Mouse (Mus musculus): ENCODE results near the gene Adamtsl1. TPM values are rescaled to one million over a fixed set of nuclear protein-coding genes. Genes with fewer than 3 reads are reported as not detected.

The Adamtsl1 gene
- polyA plus RNA-seq, 1 experiment from 2014 or later: 3.1 TPM

GRCm38 (mm10) chr4:86045448-86045847 lies 531.5 kb downstream of the Adamtsl1 start:
- H3K9me3 ChIP-seq (ENCODE audit: control insufficient read depth): no peaks in the 10 kb centered on the region
- ATAC-seq: no peak
- 89% methylated on average over 6 of the region's 6 CpGs for WGBS

GRCm38 (mm10) chr4:86045876-86046275 lies 531.9 kb downstream of the Adamtsl1 start:
- no peaks in the 10 kb centered on the region for H3K36me3 ChIP-seq (ENCODE audit: control insufficient read depth, insufficient read depth)
- no peak overlapping the region for H3K9ac ChIP-seq (ENCODE audit: low read depth, low read length)
- no peaks in the 10 kb centered on the region for H3K27me3 ChIP-seq (replicated peaks; ENCODE audit: control insufficient read depth, insufficient read depth, low read length)
- H3K4me2 ChIP-seq (replicated peaks; ENCODE audit: low read depth): no peak overlapping the region
- H3K4me3 ChIP-seq (ENCODE audit: low read depth, low read length): no peak overlapping the region
- H3K4me1 ChIP-seq (replicated peaks; ENCODE audit: control insufficient read depth, insufficient read depth, low read length): no peaks in the 10 kb centered on the region
- H3K27ac ChIP-seq (ENCODE audit: low read depth, low read length): no peak overlapping the region
- H3K9me3 ChIP-seq (ENCODE audit: control insufficient read depth): no peaks in the 10 kb centered on the region
- no peak for TF ChIP-seq CTCF (IDR thresholded peaks at IDR 0.05; ENCODE audit: low read depth)
- 75% methylated on average over 6 of the region's 6 CpGs for WGBS
- ATAC-seq: no peak

More at GRCm38 (mm10) chr4:86045448-86045847, 531.5 kb downstream of the Adamtsl1 start:
- TF ChIP-seq CTCF (IDR thresholded peaks at IDR 0.05; ENCODE audit: low read depth): no peak
- no peak overlapping the region for H3K27ac ChIP-seq (ENCODE audit: low read depth, low read length)
- no peak overlapping the region for H3K4me3 ChIP-seq (ENCODE audit: low read depth, low read length)
- H3K36me3 ChIP-seq (ENCODE audit: control insufficient read depth, insufficient read depth): no peaks in the 10 kb centered on the region
- H3K9ac ChIP-seq (ENCODE audit: low read depth, low read length): no peak overlapping the region
- no peak overlapping the region for H3K4me2 ChIP-seq (replicated peaks; ENCODE audit: low read depth)
- no peaks in the 10 kb centered on the region for H3K27me3 ChIP-seq (replicated peaks; ENCODE audit: control insufficient read depth, insufficient read depth, low read length)
- no peaks in the 10 kb centered on the region for H3K4me1 ChIP-seq (replicated peaks; ENCODE audit: control insufficient read depth, insufficient read depth, low read length)

GRCm38 (mm10) chr4:86046881-86047280 lies 532.9 kb downstream of the Adamtsl1 start:
- no peak for TF ChIP-seq CTCF (IDR thresholded peaks at IDR 0.05; ENCODE audit: low read depth)
- no peak overlapping the region for H3K4me2 ChIP-seq (replicated peaks; ENCODE audit: low read depth)
- no peaks in the 10 kb centered on the region for H3K4me1 ChIP-seq (replicated peaks; ENCODE audit: control insufficient read depth, insufficient read depth, low read length)
- H3K4me3 ChIP-seq (ENCODE audit: low read depth, low read length): no peak overlapping the region
- 79% methylated on average over 1 of the region's 1 CpGs for WGBS
- no peak overlapping the region for H3K9ac ChIP-seq (ENCODE audit: low read depth, low read length)
- ATAC-seq: no peak
- no peak overlapping the region for H3K27ac ChIP-seq (ENCODE audit: low read depth, low read length)
- H3K27me3 ChIP-seq (replicated peaks; ENCODE audit: control insufficient read depth, insufficient read depth, low read length): no peaks in the 10 kb centered on the region
- no peaks in the 10 kb centered on the region for H3K9me3 ChIP-seq (ENCODE audit: control insufficient read depth)
- no peaks in the 10 kb centered on the region for H3K36me3 ChIP-seq (ENCODE audit: control insufficient read depth, insufficient read depth)

- H3K4me1 ChIP-seq (replicated peaks; ENCODE audit: control insufficient read depth, insufficient read depth, low read length): no peaks in the 10 kb centered on the region
- H3K27me3 ChIP-seq (replicated peaks; ENCODE audit: control insufficient read depth, insufficient read depth, low read length): no peaks in the 10 kb centered on the region
- H3K4me3 ChIP-seq (ENCODE audit: low read depth, low read length): peak overlapping the region; percentile 34
- no peaks in the 10 kb centered on the region for H3K9me3 ChIP-seq (ENCODE audit: control insufficient read depth)
- no peaks in the 10 kb centered on the region for H3K36me3 ChIP-seq (ENCODE audit: control insufficient read depth, insufficient read depth)
- no peak overlapping the region for H3K27ac ChIP-seq (ENCODE audit: low read depth, low read length)
- no peak for TF ChIP-seq CTCF (IDR thresholded peaks at IDR 0.05; ENCODE audit: low read depth)
- 2% methylated on average over 20 of the region's 20 CpGs for WGBS
- H3K9ac ChIP-seq (ENCODE audit: low read depth, low read length): no peak overlapping the region
- ATAC-seq: no peak
- H3K4me2 ChIP-seq (replicated peaks; ENCODE audit: low read depth): peak overlapping the region; percentile 60
Observed at GRCm38 (mm10) chr4:86053487-86054237, 539.7 kb downstream of the Adamtsl1 start.

DNA sequence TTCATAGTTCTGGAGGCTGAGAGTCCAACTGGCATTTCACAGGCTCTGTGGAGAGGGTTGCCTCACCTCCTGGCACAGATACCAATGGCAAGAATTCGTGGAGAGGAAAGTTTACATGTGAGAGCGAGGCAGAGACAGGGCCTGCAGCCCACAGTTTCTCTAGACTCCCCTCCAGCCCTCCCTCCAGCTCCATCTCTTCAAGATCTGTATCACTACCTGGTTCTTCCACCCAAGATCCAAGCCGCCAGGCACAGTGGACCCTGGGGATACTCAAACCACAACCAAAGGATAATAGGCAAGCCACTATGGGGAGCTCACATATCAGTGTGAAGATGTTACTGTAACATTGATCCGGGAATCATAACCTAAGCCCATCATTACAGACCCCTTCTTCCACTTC lies 546.6 kb downstream of the Adamtsl1 start:
- H3K27ac ChIP-seq (ENCODE audit: low read depth, low read length): no peak overlapping the region
- H3K36me3 ChIP-seq (ENCODE audit: control insufficient read depth, insufficient read depth): no peaks in the 10 kb centered on the region
- TF ChIP-seq CTCF (IDR thresholded peaks at IDR 0.05; ENCODE audit: low read depth): no peak
- 78% methylated on average over 4 of the region's 4 CpGs for WGBS
- H3K4me1 ChIP-seq (replicated peaks; ENCODE audit: control insufficient read depth, insufficient read depth, low read length): no peaks in the 10 kb centered on the region
- H3K9me3 ChIP-seq (ENCODE audit: control insufficient read depth): no peaks in the 10 kb centered on the region
- no peak overlapping the region for H3K9ac ChIP-seq (ENCODE audit: low read depth, low read length)
- H3K4me2 ChIP-seq (replicated peaks; ENCODE audit: low read depth): no peak overlapping the region
- H3K4me3 ChIP-seq (ENCODE audit: low read depth, low read length): no peak overlapping the region
- no peaks in the 10 kb centered on the region for H3K27me3 ChIP-seq (replicated peaks; ENCODE audit: control insufficient read depth, insufficient read depth, low read length)
- no peak for ATAC-seq

GRCm38 (mm10) chr4:86068376-86068775 lies 554.4 kb downstream of the Adamtsl1 start:
- Histone ChIP-seq H3K4me3 (ENCODE audit: low read depth, low read length) (no peak overlapping the region), H3K27ac (ENCODE audit: low read depth, low read length) (no peak overlapping the region), H3K27me3 (replicated peaks; ENCODE audit: control insufficient read depth, insufficient read depth, low read length) (no peaks in the 10 kb centered on the region), H3K9ac (ENCODE audit: low read depth, low read length) (no peak overlapping the region), H3K4me1 (replicated peaks; ENCODE audit: control insufficient read depth, insufficient read depth, low read length) (no peaks in the 10 kb centered on the region), H3K9me3 (ENCODE audit: control insufficient read depth) (no peaks in the 10 kb centered on the region), H3K4me2 (replicated peaks; ENCODE audit: low read depth) (no peak overlapping the region), H3K36me3 (ENCODE audit: control insufficient read depth, insufficient read depth) (no peaks in the 10 kb centered on the region)
- WGBS: 92% methylated on average over 5 of the region's 5 CpGs
- no peak for ATAC-seq
- TF ChIP-seq CTCF (IDR thresholded peaks at IDR 0.05; ENCODE audit: low read depth): no peak

All from intestine, postnatal 0 days (tissue).